Mouse (Mus musculus) kidney, adult 2 months (tissue): ENCODE measurements at regions not wholly inside any gene's neighbourhood (a gene's known extent, or its start where the extent isn't known, plus 50 kb on each side); places are given as distances from the start of the nearest gene placed in this dataset.

Experiments used
- CTCF ChIP-seq: fragments of 200-500 bp; conservative IDR thresholded peaks from 2 replicates; pipeline ENCODE4 v1.5.1; 2011; ENCODE audit warnings: low read depth, mild to moderate bottlenecking, control low read depth, low read length, moderate library complexity, mixed read lengths; ENCODE audit not compliant: insufficient read depth, insufficient read length
- POLR2A ChIP-seq: fragments of 200-500 bp; IDR thresholded peaks from one replicate; pipeline ENCODE4 v1.6.1; 2011; ENCODE audit warnings: low read depth, low read length, control low read depth

DNA sequence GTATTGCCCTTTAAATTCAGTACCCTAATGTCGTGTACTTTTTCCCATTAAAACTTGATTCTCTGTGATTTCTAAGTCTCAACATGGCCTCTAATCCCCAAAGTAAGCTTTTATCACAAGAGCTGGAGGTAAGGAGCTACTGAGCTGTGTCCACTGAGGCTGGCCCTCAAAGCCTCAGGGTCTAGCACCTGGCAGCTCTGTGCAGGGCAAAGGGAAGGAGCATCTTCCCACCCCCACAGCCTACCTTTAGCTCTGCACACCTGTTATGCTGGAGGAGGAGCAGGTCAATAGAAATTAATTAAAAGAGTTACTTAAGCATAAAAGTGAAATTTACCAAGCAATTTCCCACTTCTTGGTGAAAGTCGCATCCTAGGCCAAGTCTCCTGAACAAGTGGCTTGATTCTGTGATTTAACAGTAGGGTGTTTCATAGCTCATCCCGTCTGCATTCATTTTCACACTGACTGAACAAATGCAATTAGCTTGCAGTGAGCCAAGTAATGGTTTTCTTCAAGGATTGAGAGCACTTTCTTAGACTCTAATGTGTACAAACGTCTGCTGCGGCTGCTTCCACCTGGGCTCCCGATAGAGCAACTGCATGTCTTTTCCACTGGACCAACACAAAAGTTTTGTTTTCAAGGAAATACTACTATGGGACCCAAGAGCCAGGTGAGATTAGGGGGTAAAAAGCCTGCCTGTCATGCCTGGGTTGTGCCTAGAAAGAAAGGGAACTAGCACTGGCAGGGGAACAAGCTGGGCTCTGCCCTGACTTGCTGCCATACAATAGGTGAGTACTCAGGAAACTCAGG is 50.6 kb upstream of the Dap start:
- TF ChIP-seq CTCF: no peak
- no peak for TF ChIP-seq POLR2A
